Mouse (Mus musculus) brain, embryonic 18.5 days (tissue): ENCODE data around the gene Tanc2.

Experiments used
- DNase-seq: peaks from one replicate; pipeline ENCODE4 v3.0.0-alpha.2; 2012; ENCODE audit warnings: low read depth, low spot score

Tanc2 gene

GRCm38 (mm10) chr11:105922769-105923663 lies 333.2 kb downstream of the Tanc2 start:
- no peak for DNase-seq

GRCm38 (mm10) chr11:105927065-105928030 lies 337.6 kb downstream of the Tanc2 start:
- peak; percentile 60 for DNase-seq

- DNase-seq: no peak
These were observed 338.4 kb downstream of the Tanc2 start for GRCm38 (mm10) chr11:105928171-105928570.

- DNase-seq: no peak
These were observed 341.6 kb downstream of the Tanc2 start for GRCm38 (mm10) chr11:105931380-105931779.

GRCm38 (mm10) chr11:105933746-105934145 lies 344.0 kb downstream of the Tanc2 start:
- DNase-seq: no peak

- no peak for DNase-seq
These were observed 344.5 kb downstream of the Tanc2 start for GRCm38 (mm10) chr11:105934303-105934711.

DNA sequence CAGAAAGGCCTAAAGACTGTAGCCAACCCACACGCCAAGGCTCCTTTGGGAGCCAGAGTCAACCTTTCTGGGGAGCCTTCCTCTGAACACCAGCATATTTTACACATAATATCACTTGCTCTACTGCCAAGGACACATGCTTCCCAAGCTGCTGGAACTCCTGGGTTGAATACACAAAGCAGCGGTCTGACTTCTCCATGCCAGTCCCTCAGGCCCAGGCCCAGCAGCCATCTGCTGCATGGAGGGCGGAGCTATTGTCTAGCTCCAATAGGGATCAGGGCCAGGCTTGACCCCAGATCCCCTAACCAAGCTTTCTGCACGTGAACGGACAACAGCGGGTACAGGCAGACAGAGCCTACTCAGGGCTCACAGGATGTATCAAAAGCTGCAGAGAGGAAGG lies 345.0 kb downstream of the Tanc2 start:
- no peak for DNase-seq

GRCm38 (mm10) chr11:105935496-105935895 lies 345.7 kb downstream of the Tanc2 start:
- no peak for DNase-seq

- DNase-seq: no peak
These were observed 346.4 kb downstream of the Tanc2 start for GRCm38 (mm10) chr11:105936200-105936599.

DNA sequence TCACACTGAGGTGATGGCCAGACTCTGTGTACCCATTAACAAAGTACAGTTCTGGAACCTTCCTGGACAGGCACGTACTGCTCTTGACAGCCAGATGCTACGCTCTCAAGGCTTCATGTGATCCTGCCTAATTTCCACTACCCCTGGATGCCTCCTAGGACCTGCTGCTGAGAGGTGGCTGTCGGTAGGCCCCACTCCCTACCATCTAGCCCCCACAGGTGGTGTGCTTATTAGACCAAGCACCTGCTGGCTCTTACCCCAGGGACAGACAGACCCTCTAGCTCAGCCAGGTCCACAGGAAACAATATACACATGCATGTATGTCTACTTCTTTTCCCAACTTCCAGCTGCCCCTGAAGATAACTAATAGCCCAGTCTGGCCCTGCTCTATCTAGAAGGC lies 347.2 kb downstream of the Tanc2 start:
- DNase-seq: no peak

GRCm38 (mm10) chr11:105938771-105939170 lies 349.0 kb downstream of the Tanc2 start:
- no peak for DNase-seq

DNA sequence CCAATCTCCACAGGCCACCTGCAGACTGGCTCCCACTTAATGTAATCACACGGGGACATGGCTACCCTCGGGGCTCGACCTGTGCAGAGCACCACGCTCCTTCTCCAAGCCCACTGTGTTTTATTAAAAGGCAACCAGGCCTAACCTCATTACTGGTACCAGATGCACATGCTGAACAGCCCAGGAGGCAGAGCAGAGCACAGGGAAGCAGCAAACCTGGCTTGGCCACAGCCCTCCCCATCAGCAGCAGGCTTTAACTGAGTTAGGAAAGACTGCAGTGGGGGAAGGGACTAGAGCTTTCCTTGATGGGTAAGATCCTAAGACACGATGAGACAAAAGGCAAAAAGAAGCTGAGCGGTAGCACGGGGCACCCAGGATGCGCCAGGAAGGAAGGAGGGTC lies 352.2 kb downstream of the Tanc2 start:
- no peak for DNase-seq

GRCm38 (mm10) chr11:105943133-105944102 lies 353.6 kb downstream of the Tanc2 start:
- no peak for DNase-seq

DNA sequence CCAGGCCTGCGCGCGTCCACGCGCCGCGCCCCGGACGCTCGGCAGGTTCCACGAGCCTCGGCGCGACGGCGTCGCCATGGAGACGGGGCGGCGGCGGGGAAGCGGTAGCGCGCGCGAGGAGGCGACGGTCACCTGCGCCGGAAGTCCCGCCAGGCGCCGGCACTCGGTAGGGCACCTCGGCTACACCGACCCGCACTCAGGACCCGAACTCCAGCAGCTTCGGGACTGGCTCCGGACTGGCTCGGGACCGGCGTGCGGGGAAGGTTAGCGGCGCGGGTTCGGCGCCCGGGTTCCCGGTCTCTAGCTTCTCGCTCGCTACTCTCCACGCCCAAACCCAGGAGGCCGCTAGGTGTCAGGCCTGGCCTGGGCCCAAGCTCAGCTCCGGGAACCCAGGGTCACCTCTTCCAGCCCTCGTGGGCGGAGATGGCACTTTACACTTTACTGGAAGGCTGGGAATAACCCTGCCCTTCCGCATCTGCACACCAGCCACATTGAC lies 354.4 kb downstream of the Tanc2 start:
- peak; percentile 46 for DNase-seq

- no peak for DNase-seq
These were observed 355.2 kb downstream of the Tanc2 start for GRCm38 (mm10) chr11:105944770-105945672.

GRCm38 (mm10) chr11:105946694-105947154 lies 356.9 kb downstream of the Tanc2 start:
- DNase-seq: no peak

DNA sequence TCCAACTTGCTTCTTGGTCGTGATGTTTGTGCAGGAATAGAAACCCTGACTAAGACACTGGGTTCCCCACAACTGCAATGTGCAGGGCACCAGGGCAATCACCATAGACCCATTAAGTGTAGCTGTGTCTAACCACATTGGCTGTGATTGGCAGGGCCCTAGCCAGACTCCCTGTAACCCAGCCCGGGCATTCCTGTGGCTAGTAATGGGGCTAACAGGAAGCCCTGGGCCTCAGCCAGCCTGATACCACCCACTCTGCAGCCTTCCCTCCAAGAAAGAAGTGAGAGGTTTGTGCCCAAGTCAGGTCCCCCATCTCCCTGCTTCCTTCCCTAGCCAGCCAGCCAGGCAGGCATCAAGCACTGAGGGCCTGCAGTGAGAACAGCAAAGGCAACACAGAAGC lies 358.5 kb downstream of the Tanc2 start:
- no peak for DNase-seq

DNA sequence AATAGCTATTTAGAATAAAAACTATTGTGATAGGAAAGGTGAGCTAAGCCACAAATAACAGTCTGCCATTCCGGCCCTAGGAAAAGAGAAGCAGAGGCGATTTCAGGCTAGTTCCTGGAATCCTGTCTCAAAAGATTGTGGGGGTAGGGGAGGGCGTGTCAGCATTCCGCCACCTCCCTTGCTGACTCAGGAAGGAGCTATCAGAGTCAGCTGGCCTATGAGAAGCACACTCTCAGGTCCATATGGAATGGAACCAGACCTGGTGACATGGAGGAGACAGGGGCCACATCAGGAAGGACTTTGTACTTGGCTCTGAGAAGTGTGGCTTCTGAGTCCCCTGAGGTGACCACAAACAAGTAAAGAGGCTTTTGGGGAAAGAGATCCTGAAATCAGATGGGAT lies 360.7 kb downstream of the Tanc2 start:
- DNase-seq: no peak

GRCm38 (mm10) chr11:105951601-105952044 lies 361.8 kb downstream of the Tanc2 start:
- no peak for DNase-seq

DNA sequence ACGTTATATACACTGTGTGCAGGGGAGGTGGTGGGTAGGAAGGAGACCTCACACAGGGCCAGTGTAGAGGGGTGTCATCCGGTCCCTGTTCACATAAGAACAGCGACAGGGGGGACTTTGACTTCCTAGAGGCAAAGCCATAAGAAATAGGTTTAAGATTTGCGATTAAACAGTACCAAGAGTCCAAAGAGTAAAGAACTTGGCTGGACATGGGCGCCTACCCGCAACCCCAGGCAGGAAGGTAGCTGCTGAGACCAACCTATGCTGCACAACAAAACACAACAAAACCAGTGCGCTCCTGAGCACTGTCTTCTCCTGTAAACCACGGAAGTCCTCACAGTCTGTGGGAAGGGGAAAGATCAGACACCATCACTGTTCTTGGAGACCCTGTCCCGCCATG lies 362.3 kb downstream of the Tanc2 start:
- no peak for DNase-seq
